Mouse (Mus musculus) splenic B cell, adult 2 months (primary cell): ENCODE results near the gene Jade2.
A peak's percentile ranks its signal among the peaks of the same experiment; 100 is the strongest.

Experiments
- DNase-seq: peaks from one replicate; pipeline ENCODE4 v3.0.0-alpha.2; 2011; ENCODE audit warnings: low read depth, low spot score
- H3K27me3 ChIP-seq: 2 replicates; pipeline ENCODE4 v1.6.1; 2012; ENCODE audit warnings: mild to moderate bottlenecking, low read length, moderate library complexity, mixed read lengths; ENCODE audit not compliant: control insufficient read depth, poor library complexity, insufficient read depth, severe bottlenecking
- H3K36me3 ChIP-seq: 2 replicates; pipeline ENCODE4 v1.6.1; 2012; ENCODE audit warnings: mild to moderate bottlenecking, low read length, moderate library complexity, mixed read lengths; ENCODE audit not compliant: control insufficient read depth, poor library complexity, insufficient read depth, severe bottlenecking

Gene Jade2

GRCm38 (mm10) chr11:51857081-51857671, at the start of gene Jade2:
Gene Jade2 (minus strand): TSS chr11:51857653.
- Histone ChIP-seq H3K36me3 (no peaks in the 10 kb centered on the region), H3K27me3 (no peaks in the 10 kb centered on the region)
- peak; percentile 65 for DNase-seq

GRCm38 (mm10) chr11:51904224-51904623, 46.8 kb upstream of the Jade2 start:
- no peak for DNase-seq
- no peaks in the 10 kb centered on the region for H3K27me3 ChIP-seq
- no peaks in the 10 kb centered on the region for H3K36me3 ChIP-seq

GRCm38 (mm10) chr11:51899691-51900090, 42.2 kb upstream of the Jade2 start:
- no peaks in the 10 kb centered on the region for H3K27me3 ChIP-seq
- DNase-seq: no peak
- no peaks in the 10 kb centered on the region for H3K36me3 ChIP-seq

GRCm38 (mm10) chr11:51898326-51899080, 41.0 kb upstream of the Jade2 start:
- DNase-seq: no peak
- Histone ChIP-seq H3K36me3 (no peaks in the 10 kb centered on the region), H3K27me3 (no peaks in the 10 kb centered on the region)

- no peak for DNase-seq
- Histone ChIP-seq H3K27me3 (no peaks in the 10 kb centered on the region), H3K36me3 (no peaks in the 10 kb centered on the region)
These were observed 39.9 kb upstream of the Jade2 start for GRCm38 (mm10) chr11:51897311-51897710.

- no peaks in the 10 kb centered on the region for H3K36me3 ChIP-seq
- no peaks in the 10 kb centered on the region for H3K27me3 ChIP-seq
- no peak for DNase-seq
These were observed 38.6 kb upstream of the Jade2 start for GRCm38 (mm10) chr11:51896012-51896411.

- no peaks in the 10 kb centered on the region for H3K27me3 ChIP-seq
- H3K36me3 ChIP-seq: no peaks in the 10 kb centered on the region
- DNase-seq: no peak
These were observed 28.2 kb upstream of the Jade2 start for GRCm38 (mm10) chr11:51885681-51886080.

- no peak for DNase-seq
- no peaks in the 10 kb centered on the region for H3K36me3 ChIP-seq
- no peaks in the 10 kb centered on the region for H3K27me3 ChIP-seq
These were observed 26.6 kb upstream of the Jade2 start for GRCm38 (mm10) chr11:51884092-51884491.

- Histone ChIP-seq H3K27me3 (no peaks in the 10 kb centered on the region), H3K36me3 (no peaks in the 10 kb centered on the region)
- DNase-seq: peak; percentile 45
These were observed 26.2 kb upstream of the Jade2 start for GRCm38 (mm10) chr11:51883670-51884069.

GRCm38 (mm10) chr11:51881776-51882175, 24.3 kb upstream of the Jade2 start:
- H3K27me3 ChIP-seq: no peaks in the 10 kb centered on the region
- DNase-seq: no peak
- H3K36me3 ChIP-seq: no peaks in the 10 kb centered on the region

- H3K36me3 ChIP-seq: no peaks in the 10 kb centered on the region
- DNase-seq: no peak
- no peaks in the 10 kb centered on the region for H3K27me3 ChIP-seq
These were observed 23.7 kb upstream of the Jade2 start for GRCm38 (mm10) chr11:51881041-51881730.

GRCm38 (mm10) chr11:51876943-51877344, 19.5 kb upstream of the Jade2 start:
- DNase-seq: no peak
- Histone ChIP-seq H3K27me3 (no peaks in the 10 kb centered on the region), H3K36me3 (no peaks in the 10 kb centered on the region)

GRCm38 (mm10) chr11:51875792-51876195, 18.3 kb upstream of the Jade2 start:
- no peak for DNase-seq
- Histone ChIP-seq H3K36me3 (no peaks in the 10 kb centered on the region), H3K27me3 (no peaks in the 10 kb centered on the region)

GRCm38 (mm10) chr11:51875086-51875485, 17.6 kb upstream of the Jade2 start:
- DNase-seq: no peak
- H3K36me3 ChIP-seq: no peaks in the 10 kb centered on the region
- H3K27me3 ChIP-seq: no peaks in the 10 kb centered on the region
